Mouse (Mus musculus): ENCODE measurements around the gene Bsn. TPM values are rescaled to one million over a fixed set of nuclear protein-coding genes. Genes with fewer than 3 reads are reported as not detected.

Bsn gene
- total and polyA plus RNA-seq, 2 experiments from 2014 or later: 0.03 to 0.42 TPM

GRCm38 (mm10) chr9:108175116-108175838, 14.9 kb downstream of the Bsn start:
- Histone ChIP-seq H3K4me1 (ENCODE audit: control insufficient read depth, insufficient read depth) (no peaks in the 10 kb centered on the region), H3K36me3 (replicated peaks; ENCODE audit: control insufficient read depth, insufficient read depth, low read length) (no peaks in the 10 kb centered on the region), H3K27ac (ENCODE audit: low read depth) (no peak overlapping the region), H3K9me3 (replicated peaks; ENCODE audit: control insufficient read depth, low read length) (0 out of 2 replicates have a peak, but pooled peaks cover 3% of the 10 kb centered on the region), H3K4me2 (ENCODE audit: low read depth, low read length) (no peak overlapping the region), H3K9ac (replicated peaks; ENCODE audit: low read depth, low read length) (no peak overlapping the region), H3K4me3 (ENCODE audit: low read depth, low read length) (no peak overlapping the region), H3K27me3 (ENCODE audit: control insufficient read depth, insufficient read depth, low read length) (no peaks in the 10 kb centered on the region)
- TF ChIP-seq CTCF (IDR thresholded peaks at IDR 0.05; ENCODE audit: low read depth) (no peak), EP300 (IDR thresholded peaks at IDR 0.05; ENCODE audit: low read depth) (no peak)
- 62% methylated on average over 19 of the region's 19 CpGs for WGBS
- ATAC-seq (ENCODE audit: insufficient read depth, low read depth): no peak
- no peak for DNase-seq (ENCODE audit: low spot score)

DNA sequence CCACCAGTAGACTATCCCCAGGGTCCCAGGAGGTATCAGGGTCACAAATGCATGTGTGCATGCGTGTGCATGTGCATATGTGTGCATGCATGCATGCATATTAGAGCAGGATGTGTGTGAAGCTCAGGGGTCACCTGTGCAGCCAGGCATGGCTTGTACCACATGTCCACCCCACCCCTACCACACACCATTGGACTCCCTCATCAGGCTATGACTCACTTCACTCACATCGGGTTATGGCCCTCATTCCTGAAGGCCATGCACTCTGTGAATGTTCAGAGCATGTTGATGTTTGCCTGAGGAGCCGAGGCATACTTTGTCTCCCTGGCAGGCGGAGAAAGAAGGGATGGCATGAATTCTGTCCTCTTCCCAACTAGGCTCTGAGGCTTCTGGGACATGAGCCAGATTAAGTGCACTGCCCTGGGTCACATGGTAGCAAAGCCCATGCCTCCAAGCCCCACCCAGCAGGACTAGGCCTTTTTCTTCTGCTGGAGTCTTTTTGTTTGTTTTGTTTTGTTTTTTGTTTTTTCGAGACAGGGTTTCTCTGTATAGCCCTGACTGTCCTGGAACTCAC, 17.3 kb downstream of the Bsn start:
- WGBS: 46% methylated on average over 5 of the region's 5 CpGs
- no peak overlapping the region for H3K4me2 ChIP-seq (ENCODE audit: low read depth, low read length)
- DNase-seq (ENCODE audit: low spot score) (no peak), ATAC-seq (ENCODE audit: insufficient read depth, low read depth) (no peak)
- no peak for TF ChIP-seq EP300 (IDR thresholded peaks at IDR 0.05; ENCODE audit: low read depth)
- TF ChIP-seq CTCF (IDR thresholded peaks at IDR 0.05; ENCODE audit: low read depth): no peak
- H3K9ac ChIP-seq (replicated peaks; ENCODE audit: low read depth, low read length): no peak overlapping the region
- H3K36me3 ChIP-seq (replicated peaks; ENCODE audit: control insufficient read depth, insufficient read depth, low read length): no peaks in the 10 kb centered on the region
- no peak overlapping the region for H3K4me3 ChIP-seq (ENCODE audit: low read depth, low read length)
- H3K27me3 ChIP-seq (ENCODE audit: control insufficient read depth, insufficient read depth, low read length): no peaks in the 10 kb centered on the region
- H3K27ac ChIP-seq (ENCODE audit: low read depth): no peak overlapping the region
- no peaks in the 10 kb centered on the region for H3K4me1 ChIP-seq (ENCODE audit: control insufficient read depth, insufficient read depth)
- H3K9me3 ChIP-seq (replicated peaks; ENCODE audit: control insufficient read depth, low read length): 0 out of 2 replicates have a peak, but pooled peaks cover 3% of the 10 kb centered on the region

DNA sequence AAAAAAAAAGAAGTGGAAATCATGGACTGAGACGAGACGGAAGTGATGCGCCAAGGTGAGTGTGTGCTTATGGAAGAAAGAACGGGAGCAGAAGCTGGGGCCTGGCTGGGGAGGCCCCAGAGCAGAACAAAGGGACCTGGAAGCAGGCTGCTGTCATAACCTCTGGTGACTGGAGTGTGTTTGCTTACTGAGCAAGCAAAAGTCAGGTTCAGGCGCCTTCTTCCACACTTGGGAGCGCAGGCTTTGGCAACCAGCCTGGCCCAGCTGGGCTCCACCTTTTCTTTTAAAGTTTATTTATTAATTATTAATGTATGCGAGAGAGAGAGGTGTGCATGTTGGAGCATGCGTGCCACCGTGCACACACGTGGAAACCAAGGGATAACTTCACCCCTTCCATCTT, 20.4 kb downstream of the Bsn start:
- ATAC-seq (ENCODE audit: insufficient read depth, low read depth): no peak

GRCm38 (mm10) chr9:108165143-108165542, 25.0 kb downstream of the Bsn start:
- no peak overlapping the region for H3K4me2 ChIP-seq (ENCODE audit: low read depth, low read length)
- no peak for ATAC-seq (ENCODE audit: insufficient read depth, low read depth)
- no peaks in the 10 kb centered on the region for H3K27me3 ChIP-seq (ENCODE audit: control insufficient read depth, insufficient read depth, low read length)
- H3K9ac ChIP-seq (replicated peaks; ENCODE audit: low read depth, low read length): no peak overlapping the region
- TF ChIP-seq EP300 (IDR thresholded peaks at IDR 0.05; ENCODE audit: low read depth): no peak
- TF ChIP-seq CTCF (IDR thresholded peaks at IDR 0.05; ENCODE audit: low read depth): no peak
- no peaks in the 10 kb centered on the region for H3K9me3 ChIP-seq (replicated peaks; ENCODE audit: control insufficient read depth, low read length)
- H3K36me3 ChIP-seq (replicated peaks; ENCODE audit: control insufficient read depth, insufficient read depth, low read length): no peaks in the 10 kb centered on the region
- H3K4me3 ChIP-seq (ENCODE audit: low read depth, low read length): no peak overlapping the region
- DNase-seq (ENCODE audit: low spot score): no peak
- H3K4me1 ChIP-seq (ENCODE audit: control insufficient read depth, insufficient read depth): no peaks in the 10 kb centered on the region
- H3K27ac ChIP-seq (ENCODE audit: low read depth): no peak overlapping the region
- 34% methylated on average over 8 of the region's 8 CpGs for WGBS

More for the DNA sequence above, 20.4 kb downstream of the Bsn start:
- 79% methylated on average over 10 of the region's 10 CpGs for WGBS
- Histone ChIP-seq H3K9me3 (replicated peaks; ENCODE audit: control insufficient read depth, low read length) (no peaks in the 10 kb centered on the region), H3K27me3 (ENCODE audit: control insufficient read depth, insufficient read depth, low read length) (no peaks in the 10 kb centered on the region), H3K36me3 (replicated peaks; ENCODE audit: control insufficient read depth, insufficient read depth, low read length) (no peaks in the 10 kb centered on the region), H3K27ac (ENCODE audit: low read depth) (no peak overlapping the region), H3K4me1 (ENCODE audit: control insufficient read depth, insufficient read depth) (no peaks in the 10 kb centered on the region), H3K9ac (replicated peaks; ENCODE audit: low read depth, low read length) (no peak overlapping the region), H3K4me3 (ENCODE audit: low read depth, low read length) (no peak overlapping the region), H3K4me2 (ENCODE audit: low read depth, low read length) (no peak overlapping the region)
- no peak for DNase-seq (ENCODE audit: low spot score)
- TF ChIP-seq EP300 (IDR thresholded peaks at IDR 0.05; ENCODE audit: low read depth) (no peak), CTCF (IDR thresholded peaks at IDR 0.05; ENCODE audit: low read depth) (no peak)

DNA sequence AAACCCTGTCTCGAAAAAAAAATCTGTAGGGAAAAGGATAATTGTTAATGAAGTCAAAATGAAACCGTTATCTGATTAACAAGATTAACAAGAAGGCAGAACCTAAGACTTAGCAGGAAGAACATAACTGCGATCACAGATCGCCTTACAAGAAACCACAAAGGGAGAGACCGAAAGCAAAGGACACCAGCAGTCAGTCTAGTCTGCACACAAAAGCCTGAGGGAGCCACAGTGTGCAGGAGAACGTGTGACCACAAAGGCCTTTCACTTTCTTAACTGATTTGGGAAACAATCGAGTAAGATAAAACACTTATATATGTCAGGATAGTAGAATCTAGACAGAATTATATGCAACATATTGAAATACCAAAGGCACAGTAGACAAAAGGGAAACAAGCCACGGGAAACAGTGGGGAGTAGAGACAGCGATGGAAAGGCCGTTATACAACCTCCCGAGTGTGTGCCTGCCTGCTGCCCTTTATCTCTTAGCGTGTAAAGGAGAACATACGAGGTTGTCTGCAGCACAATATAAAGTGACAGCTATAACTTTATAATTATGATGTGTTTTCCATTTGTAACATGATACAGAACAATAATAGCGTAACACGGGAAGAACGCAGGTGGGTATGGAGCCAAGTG, 26.4 kb downstream of the Bsn start:
- no peak for DNase-seq (ENCODE audit: low spot score)
- Histone ChIP-seq H3K9ac (replicated peaks; ENCODE audit: low read depth, low read length) (no peak overlapping the region), H3K4me1 (ENCODE audit: control insufficient read depth, insufficient read depth) (no peaks in the 10 kb centered on the region), H3K27ac (ENCODE audit: low read depth) (no peak overlapping the region), H3K36me3 (replicated peaks; ENCODE audit: control insufficient read depth, insufficient read depth, low read length) (no peaks in the 10 kb centered on the region), H3K27me3 (ENCODE audit: control insufficient read depth, insufficient read depth, low read length) (no peaks in the 10 kb centered on the region), H3K4me2 (ENCODE audit: low read depth, low read length) (no peak overlapping the region), H3K4me3 (ENCODE audit: low read depth, low read length) (no peak overlapping the region), H3K9me3 (replicated peaks; ENCODE audit: control insufficient read depth, low read length) (no peaks in the 10 kb centered on the region)
- ATAC-seq (ENCODE audit: insufficient read depth, low read depth): no peak
- TF ChIP-seq CTCF (IDR thresholded peaks at IDR 0.05; ENCODE audit: low read depth) (no peak), EP300 (IDR thresholded peaks at IDR 0.05; ENCODE audit: low read depth) (no peak)
- WGBS: 72% methylated on average over 16 of the region's 16 CpGs
